Mouse (Mus musculus): ENCODE measurements at regions not wholly inside any gene's neighbourhood (a gene's known extent, or its start where the extent isn't known, plus 50 kb on each side); places are given as distances from the start of the nearest gene placed in this dataset.
"Not testable (repeated sequence)": the region's sequence is repeated elsewhere in the genome, so short reads cannot be mapped to it uniquely, and the experiment has no call there.

DNA sequence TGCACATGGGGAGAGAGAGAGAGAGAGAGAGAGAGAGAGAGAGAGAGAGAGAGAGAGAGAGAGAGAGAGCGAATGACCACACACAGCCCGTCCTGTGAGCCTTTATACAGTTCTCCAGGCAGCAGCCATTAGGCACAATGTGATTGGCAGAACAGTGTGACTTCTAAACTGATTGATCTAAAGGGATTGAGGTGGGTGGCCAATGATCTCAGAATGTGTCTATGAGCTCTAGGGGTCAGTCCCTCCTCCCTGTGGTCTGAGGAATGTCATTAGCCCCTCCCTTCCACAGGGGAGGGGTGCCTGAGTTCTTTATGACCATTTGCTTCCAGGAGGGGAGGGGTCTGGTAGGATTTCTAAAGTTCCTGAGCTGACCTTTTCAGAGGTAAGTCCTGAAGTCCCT, 62.1 kb downstream of the Duxbl3 start:
- H3K27me3 ChIP-seq (ENCODE audit: control insufficient read depth, insufficient read depth, low read length); H3K4me1 ChIP-seq (ENCODE audit: control insufficient read depth, insufficient read depth, low read length); H3K27ac ChIP-seq (ENCODE audit: control insufficient read depth, insufficient read depth, low read depth, low read length); H3K36me3 ChIP-seq (ENCODE audit: control insufficient read depth, insufficient read depth, low read length): not testable (repeated sequence)
- H3K4me3 ChIP-seq (ENCODE audit: control insufficient read depth, low read depth, low read length) = peak overlapping the region; percentile 84

DNA sequence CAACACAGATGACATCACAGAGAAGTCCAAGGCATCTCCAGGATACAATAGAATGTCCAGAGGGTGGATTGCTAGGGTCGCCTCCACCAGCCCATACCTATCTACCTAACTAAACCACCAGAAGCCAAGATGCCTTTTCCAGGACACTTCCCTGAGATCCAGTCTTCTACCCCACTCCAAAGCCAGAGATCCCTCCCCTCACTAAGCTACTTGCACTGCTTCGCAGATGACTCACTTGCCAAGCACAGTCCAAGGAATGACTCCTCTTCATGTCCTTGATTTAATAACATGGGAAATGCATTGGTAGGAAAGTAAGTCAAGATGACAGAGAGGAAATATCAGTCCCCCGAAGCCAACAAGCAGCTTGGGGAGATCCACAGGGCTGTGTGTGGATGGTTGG, 63.0 kb downstream of the Duxbl3 start:
- H3K4me3 ChIP-seq (ENCODE audit: control insufficient read depth, low read depth, low read length) = peak overlapping the region; percentile 84
- peaks cover 4% of the 10 kb centered on the region; the same call in 1 of the 2 replicates for H3K4me1 ChIP-seq (ENCODE audit: control insufficient read depth, insufficient read depth, low read length)
- no peaks in the 10 kb centered on the region for H3K36me3 ChIP-seq (ENCODE audit: control insufficient read depth, insufficient read depth, low read length)
- H3K27ac ChIP-seq (ENCODE audit: control insufficient read depth, insufficient read depth, low read depth, low read length) = no peak overlapping the region
- TF ChIP-seq CTCF (IDR thresholded peaks at IDR 0.05; ENCODE audit: control insufficient read depth, insufficient read depth, insufficient replicate concordance, low read depth, low read length) (no peak), POLR2A (IDR thresholded peaks at IDR 0.05; ENCODE audit: control insufficient read depth, low read depth, low read length) (no peak)
- H3K27me3 ChIP-seq (ENCODE audit: control insufficient read depth, insufficient read depth, low read length) = no peaks in the 10 kb centered on the region

DNA sequence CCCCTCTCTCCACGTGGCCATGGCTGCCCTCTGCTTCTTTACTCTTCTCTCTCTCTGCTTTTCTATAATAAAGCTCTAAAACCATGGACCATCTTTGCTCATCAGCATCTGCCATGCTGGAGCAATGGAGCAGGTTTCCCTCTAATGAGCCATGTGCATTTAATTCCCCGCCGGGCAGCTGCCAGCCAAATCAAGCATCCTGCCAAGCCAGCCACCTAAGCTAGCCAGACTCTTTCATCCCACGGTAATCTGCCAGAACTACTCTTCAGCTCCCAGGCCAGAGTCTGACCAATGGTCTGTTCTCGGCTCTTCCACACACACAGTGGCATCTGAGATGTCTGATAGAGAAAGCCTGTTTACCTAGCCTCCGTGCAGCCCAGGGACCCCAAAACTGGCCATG, 70.8 kb downstream of the Duxbl3 start:
- no peak overlapping the region for H3K27ac ChIP-seq (ENCODE audit: control insufficient read depth, insufficient read depth, low read depth, low read length)
- TF ChIP-seq POLR2A (IDR thresholded peaks at IDR 0.05; ENCODE audit: control insufficient read depth, low read depth, low read length) (no peak), CTCF (IDR thresholded peaks at IDR 0.05; ENCODE audit: control insufficient read depth, insufficient read depth, insufficient replicate concordance, low read depth, low read length) (no peak)
- H3K36me3 ChIP-seq (ENCODE audit: control insufficient read depth, insufficient read depth, low read length) = no peaks in the 10 kb centered on the region
- H3K4me3 ChIP-seq (ENCODE audit: control insufficient read depth, low read depth, low read length) = no peak overlapping the region
- H3K27me3 ChIP-seq (ENCODE audit: control insufficient read depth, insufficient read depth, low read length) = no peaks in the 10 kb centered on the region
- no peaks in the 10 kb centered on the region for H3K4me1 ChIP-seq (ENCODE audit: control insufficient read depth, insufficient read depth, low read length)

DNA sequence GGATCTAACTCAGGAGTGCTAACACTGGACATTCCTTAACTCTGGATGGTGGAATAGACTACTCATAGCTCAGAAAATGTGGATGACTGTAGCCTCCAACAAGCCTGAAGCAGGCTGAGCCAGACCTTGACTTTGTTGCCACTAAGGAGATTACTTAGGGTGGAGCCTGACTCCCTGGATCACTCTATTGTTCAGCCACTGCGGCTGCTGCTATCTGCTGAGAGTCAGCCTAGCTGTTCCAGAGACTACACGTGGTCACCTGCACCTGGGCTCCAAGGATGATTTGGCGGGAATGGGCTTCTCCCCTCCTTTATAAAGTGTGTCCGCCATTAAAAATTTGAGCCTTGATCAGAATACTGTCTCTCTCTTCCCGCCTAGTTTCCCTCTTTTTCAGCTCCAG, 83.3 kb downstream of the Duxbl3 start:
- Histone ChIP-seq H3K27me3 (ENCODE audit: control insufficient read depth, insufficient read depth, low read length) (no peaks in the 10 kb centered on the region), H3K4me3 (ENCODE audit: control insufficient read depth, low read depth, low read length) (no peak overlapping the region), H3K27ac (ENCODE audit: control insufficient read depth, insufficient read depth, low read depth, low read length) (no peak overlapping the region), H3K4me1 (ENCODE audit: control insufficient read depth, insufficient read depth, low read length) (peaks cover 2% of the 10 kb centered on the region; the same call in 1 of the 2 replicates), H3K36me3 (ENCODE audit: control insufficient read depth, insufficient read depth, low read length) (no peaks in the 10 kb centered on the region)
- TF ChIP-seq POLR2A (IDR thresholded peaks at IDR 0.05; ENCODE audit: control insufficient read depth, low read depth, low read length) = no peak
- no peak for TF ChIP-seq CTCF (IDR thresholded peaks at IDR 0.05; ENCODE audit: control insufficient read depth, insufficient read depth, insufficient replicate concordance, low read depth, low read length)

DNA sequence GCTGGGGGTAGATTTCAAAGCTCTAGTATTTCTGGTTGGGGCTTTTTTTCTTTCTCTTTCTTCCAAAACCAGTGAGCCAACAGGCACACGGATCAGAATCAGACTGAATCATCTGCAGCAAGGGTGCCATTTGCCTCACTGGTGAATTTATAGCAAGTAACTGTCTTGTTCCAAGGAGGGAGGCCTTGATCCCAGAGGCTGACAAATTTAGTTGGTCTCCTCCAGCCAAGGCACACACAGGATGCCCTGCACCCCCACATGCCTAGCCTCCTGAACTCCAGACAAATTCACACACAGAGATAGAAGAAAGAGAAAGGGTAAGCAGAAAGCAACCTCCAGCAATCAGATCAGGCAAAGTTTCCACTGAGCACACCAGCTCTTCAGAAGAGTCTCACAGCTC, 87.5 kb downstream of the Duxbl3 start:
- no peaks in the 10 kb centered on the region for H3K36me3 ChIP-seq (ENCODE audit: control insufficient read depth, insufficient read depth, low read length)
- TF ChIP-seq POLR2A (IDR thresholded peaks at IDR 0.05; ENCODE audit: control insufficient read depth, low read depth, low read length) (no peak), CTCF (IDR thresholded peaks at IDR 0.05; ENCODE audit: control insufficient read depth, insufficient read depth, insufficient replicate concordance, low read depth, low read length) (no peak)
- no peak overlapping the region for H3K4me3 ChIP-seq (ENCODE audit: control insufficient read depth, low read depth, low read length)
- H3K4me1 ChIP-seq (ENCODE audit: control insufficient read depth, insufficient read depth, low read length) = peaks cover 4% of the 10 kb centered on the region; the same call in 1 of the 2 replicates
- H3K27ac ChIP-seq (ENCODE audit: control insufficient read depth, insufficient read depth, low read depth, low read length) = no peak overlapping the region
- no peaks in the 10 kb centered on the region for H3K27me3 ChIP-seq (ENCODE audit: control insufficient read depth, insufficient read depth, low read length)

DNA sequence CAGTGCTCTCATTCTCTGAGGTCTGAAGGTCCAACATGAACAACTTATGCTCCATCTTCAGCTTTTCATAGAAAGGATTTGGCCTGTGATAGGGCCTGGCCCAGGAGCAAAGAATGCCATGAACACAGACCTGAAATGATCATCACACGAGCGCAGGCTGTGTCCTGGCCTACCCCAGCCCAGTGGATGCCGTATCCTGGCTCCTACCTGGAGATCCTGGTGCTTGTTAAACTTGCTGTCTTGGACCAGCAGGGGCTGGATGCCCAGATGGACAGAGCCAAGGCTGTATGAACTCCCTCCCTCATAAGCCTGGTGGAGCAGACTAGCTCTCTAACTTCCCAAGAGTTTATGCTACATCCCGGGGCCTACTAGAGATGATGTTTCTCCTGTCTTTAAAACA, 89.5 kb downstream of the Duxbl3 start:
- Histone ChIP-seq H3K4me1 (ENCODE audit: control insufficient read depth, insufficient read depth, low read length) (peaks cover 4% of the 10 kb centered on the region; the same call in 1 of the 2 replicates), H3K27ac (ENCODE audit: control insufficient read depth, insufficient read depth, low read depth, low read length) (no peak overlapping the region), H3K4me3 (ENCODE audit: control insufficient read depth, low read depth, low read length) (peak overlapping the region; percentile 60), H3K36me3 (ENCODE audit: control insufficient read depth, insufficient read depth, low read length) (no peaks in the 10 kb centered on the region), H3K27me3 (ENCODE audit: control insufficient read depth, insufficient read depth, low read length) (no peaks in the 10 kb centered on the region)
- TF ChIP-seq POLR2A (IDR thresholded peaks at IDR 0.05; ENCODE audit: control insufficient read depth, low read depth, low read length) (peak; percentile 25; the same call in 1 of the 2 replicates), CTCF (IDR thresholded peaks at IDR 0.05; ENCODE audit: control insufficient read depth, insufficient read depth, insufficient replicate concordance, low read depth, low read length) (no peak)

DNA sequence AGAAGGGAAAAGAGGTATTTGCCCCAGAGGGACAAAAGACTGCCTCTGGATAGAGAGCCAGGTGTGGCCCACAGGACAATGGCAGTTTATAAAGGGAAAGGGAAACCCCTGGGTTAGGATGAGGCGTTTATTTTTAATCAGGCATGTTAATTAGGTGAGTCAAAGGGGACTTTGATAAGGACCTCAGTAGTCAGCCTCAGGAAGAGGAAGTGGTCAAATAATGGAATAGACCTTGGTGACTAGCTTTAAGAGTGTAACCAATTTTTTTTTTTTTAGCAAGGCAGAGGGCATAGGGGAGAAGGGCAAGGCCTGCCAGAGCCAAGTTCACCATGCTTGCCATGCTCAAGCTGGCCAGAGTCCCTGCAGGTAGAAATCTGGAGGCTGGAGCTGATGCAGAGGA, 95.2 kb downstream of the Duxbl3 start:
- Histone ChIP-seq H3K27ac (ENCODE audit: control insufficient read depth, insufficient read depth, low read depth, low read length) (no peak overlapping the region), H3K4me1 (ENCODE audit: control insufficient read depth, insufficient read depth, low read length) (peaks cover 6% of the 10 kb centered on the region), H3K4me3 (ENCODE audit: control insufficient read depth, low read depth, low read length) (no peak overlapping the region), H3K27me3 (ENCODE audit: control insufficient read depth, insufficient read depth, low read length) (no peaks in the 10 kb centered on the region), H3K36me3 (ENCODE audit: control insufficient read depth, insufficient read depth, low read length) (no peaks in the 10 kb centered on the region)
- no peak for TF ChIP-seq POLR2A (IDR thresholded peaks at IDR 0.05; ENCODE audit: control insufficient read depth, low read depth, low read length)
- TF ChIP-seq CTCF (IDR thresholded peaks at IDR 0.05; ENCODE audit: control insufficient read depth, insufficient read depth, insufficient replicate concordance, low read depth, low read length) = no peak

DNA sequence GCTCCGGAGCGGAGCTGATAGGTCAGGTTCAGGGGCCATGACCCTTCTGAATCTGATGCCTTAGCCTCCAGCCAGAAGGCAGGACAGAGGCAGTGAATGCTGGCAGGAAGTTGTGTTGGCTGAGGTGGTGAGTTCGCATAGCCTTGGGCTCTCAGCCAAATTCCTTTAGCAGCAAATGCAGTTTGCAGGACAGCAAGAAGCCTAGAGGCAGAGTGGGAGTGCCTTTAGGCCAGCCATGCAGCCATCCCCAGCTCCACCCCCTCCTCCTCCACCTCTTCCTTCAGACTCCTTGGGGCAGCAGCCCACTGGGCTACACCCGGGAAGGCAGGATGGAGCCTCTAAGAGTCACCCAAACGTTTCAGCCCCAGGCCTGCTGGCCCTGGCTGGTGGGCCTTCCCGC, 99.5 kb downstream of the Duxbl3 start:
- Histone ChIP-seq H3K4me3 (ENCODE audit: control insufficient read depth, low read depth, low read length) (no peak overlapping the region), H3K27me3 (ENCODE audit: control insufficient read depth, insufficient read depth, low read length) (no peaks in the 10 kb centered on the region), H3K27ac (ENCODE audit: control insufficient read depth, insufficient read depth, low read depth, low read length) (no peak overlapping the region), H3K36me3 (ENCODE audit: control insufficient read depth, insufficient read depth, low read length) (no peaks in the 10 kb centered on the region), H3K4me1 (ENCODE audit: control insufficient read depth, insufficient read depth, low read length) (peaks cover 8% of the 10 kb centered on the region)
- no peak for TF ChIP-seq POLR2A (IDR thresholded peaks at IDR 0.05; ENCODE audit: control insufficient read depth, low read depth, low read length)
- TF ChIP-seq CTCF (IDR thresholded peaks at IDR 0.05; ENCODE audit: control insufficient read depth, insufficient read depth, insufficient replicate concordance, low read depth, low read length) = no peak
